Comparison of ENCODE assay signal across 21 mouse cellular contexts in genomic region chr8:69272435-69272834, GRCm38 (mm10). TPM values are rescaled to one million over a fixed set of nuclear protein-coding genes. Genes with fewer than 3 reads are reported as not detected.
DNase-seq lines count a peak whose midpoint lies in the region; ATAC-seq lines count a peak whose summit lies in the region.
"Had no signal": no experiment of that assay in that cellular context is flagged by ENCODE, and none has a peak within 500 bp of the region (broad histone marks: within the 10 kb centered on the region; RNA-seq: fewer than 3 reads in every experiment).

No protein-coding gene starts in this region.

- peak; percentile 31 for DNase-seq in CD4-positive, CD25-positive, alpha-beta regulatory T cell, adult 2 months (ENCODE audit: low read depth, low spot score)
- DNase-seq in retina, postnatal 1 day = peak; percentile 4
- DNase-seq in retina, embryonic 14.5 days (ENCODE audit: low spot score) = no peak
- DNase-seq in brain, adult 2 months (ENCODE audit: low read depth, low spot score) = peak; percentile 7
- DNase-seq in urinary bladder, postnatal 25 days (ENCODE audit: low spot score) = no peak
- DNase-seq in heart, postnatal 4 days = no peak
- DNase-seq: cerebellum, adult 11-12 months; cerebellum, adult 8-10 months; cerebellum, postnatal 10 days; cerebellum, postnatal 36 days; embryo, embryonic 11 days; gastrocnemius, postnatal 25 days; heart, adult 18-20 months; heart, postnatal 10 days; heart, postnatal 36 days had no signal

- ATAC-seq in CD4-positive, CD25-positive, alpha-beta regulatory T cell, adult 4 months = no peak
- ATAC-seq: forebrain, embryonic 15.5 days; hindbrain, postnatal 0 days; Patski had no signal

RNA-seq across cellular contexts. Expression of gene D130040H23Rik, which starts 1.6 kb away (rescaled TPM):
- polyA plus RNA-seq in CD4-positive, CD25-positive, alpha-beta regulatory T cell, adult 4 months (2017; shearing (Covaris generic)) = 10 to 100 TPM; 36.7 to 37.4 TPM
- 1 to 10 TPM; 2.8 to 3.4 TPM for total RNA-seq in heart, postnatal 4 days (2021)
- polyA plus RNA-seq: adrenal gland, adult 2 months; erythroblast, embryonic 14.5 days had no signal

Comparison
In these comparisons a context has a peak if more than half of its experiments do, and no peak if none do; other contexts are left out.
1. DNase-seq: peak in CD4-positive, CD25-positive, alpha-beta regulatory T cell, adult 2 months (single experiment), retina, postnatal 1 day (single experiment) and brain, adult 2 months (single experiment); none in retina, embryonic 14.5 days (single experiment), urinary bladder, postnatal 25 days (single experiment) and heart, postnatal 4 days (single experiment).